Mouse (Mus musculus): ENCODE measurements around the gene Rimbp2. TPM values are rescaled to one million over a fixed set of nuclear protein-coding genes. Genes with fewer than 3 reads are reported as not detected.

Gene Rimbp2
- polyA plus RNA-seq, 1 experiment from 2014 or later = 0.05 TPM

GRCm38 (mm10) chr5:128837045-128837444, 116.2 kb downstream of the Rimbp2 start:
- no peak overlapping the region for H3K4me3 ChIP-seq
- no peaks in the 10 kb centered on the region for H3K36me3 ChIP-seq
- ATAC-seq (ENCODE audit: insufficient number of reproducible peaks, low FRiP score, low TSS enrichment, low read depth) = no peak
- no peak overlapping the region for H3K9ac ChIP-seq
- no peaks in the 10 kb centered on the region for H3K9me3 ChIP-seq
- no peak overlapping the region for H3K27ac ChIP-seq
- WGBS = 86% methylated on average over 7 of the region's 7 CpGs
- no peaks in the 10 kb centered on the region for H3K27me3 ChIP-seq
- no peak overlapping the region for H3K4me2 ChIP-seq
- H3K4me1 ChIP-seq = no peaks in the 10 kb centered on the region

- 73% methylated on average over 8 of the region's 8 CpGs for WGBS
- Histone ChIP-seq H3K27me3 (no peaks in the 10 kb centered on the region), H3K4me3 (no peak overlapping the region), H3K36me3 (no peaks in the 10 kb centered on the region), H3K27ac (no peak overlapping the region), H3K4me1 (no peaks in the 10 kb centered on the region), H3K9me3 (no peaks in the 10 kb centered on the region), H3K9ac (no peak overlapping the region), H3K4me2 (no peak overlapping the region)
- no peak for ATAC-seq (ENCODE audit: insufficient number of reproducible peaks, low FRiP score, low TSS enrichment, low read depth)
These were observed 119.2 kb downstream of the Rimbp2 start for GRCm38 (mm10) chr5:128834126-128834525.

GRCm38 (mm10) chr5:128822843-128823242, 130.4 kb downstream of the Rimbp2 start:
- H3K9ac ChIP-seq = no peak overlapping the region
- H3K36me3 ChIP-seq = no peaks in the 10 kb centered on the region
- WGBS = 83% methylated on average over 3 of the region's 3 CpGs
- H3K9me3 ChIP-seq = no peaks in the 10 kb centered on the region
- no peak overlapping the region for H3K27ac ChIP-seq
- H3K27me3 ChIP-seq = no peaks in the 10 kb centered on the region
- ATAC-seq (ENCODE audit: insufficient number of reproducible peaks, low FRiP score, low TSS enrichment, low read depth) = no peak
- no peak overlapping the region for H3K4me3 ChIP-seq
- H3K4me1 ChIP-seq = no peaks in the 10 kb centered on the region
- H3K4me2 ChIP-seq = no peak overlapping the region

- Histone ChIP-seq H3K4me3 (no peak overlapping the region), H3K4me1 (peaks cover 3% of the 10 kb centered on the region; the same call in 1 of the 2 replicates), H3K27ac (no peak overlapping the region), H3K27me3 (no peaks in the 10 kb centered on the region), H3K4me2 (no peak overlapping the region), H3K36me3 (no peaks in the 10 kb centered on the region), H3K9ac (no peak overlapping the region), H3K9me3 (no peaks in the 10 kb centered on the region)
- ATAC-seq (ENCODE audit: insufficient number of reproducible peaks, low FRiP score, low TSS enrichment, low read depth) = no peak
- WGBS = 46% methylated on average over 12 of the region's 12 CpGs
These were observed 133.5 kb downstream of the Rimbp2 start for GRCm38 (mm10) chr5:128819638-128820285.

- H3K4me3 ChIP-seq = no peak overlapping the region
- no peaks in the 10 kb centered on the region for H3K36me3 ChIP-seq
- 42% methylated on average over 8 of the region's 8 CpGs for WGBS
- no peaks in the 10 kb centered on the region for H3K9me3 ChIP-seq
- H3K27ac ChIP-seq = no peak overlapping the region
- H3K27me3 ChIP-seq = no peaks in the 10 kb centered on the region
- no peak overlapping the region for H3K9ac ChIP-seq
- ATAC-seq (ENCODE audit: insufficient number of reproducible peaks, low FRiP score, low TSS enrichment, low read depth) = no peak
- no peak overlapping the region for H3K4me2 ChIP-seq
- peaks cover 3% of the 10 kb centered on the region; the same call in 1 of the 2 replicates for H3K4me1 ChIP-seq
These were observed 137.7 kb downstream of the Rimbp2 start for GRCm38 (mm10) chr5:128815629-128816028.

GRCm38 (mm10) chr5:128815078-128815477, 138.2 kb downstream of the Rimbp2 start:
- ATAC-seq (ENCODE audit: insufficient number of reproducible peaks, low FRiP score, low TSS enrichment, low read depth) = no peak
- peaks cover 3% of the 10 kb centered on the region; the same call in 1 of the 2 replicates for H3K4me1 ChIP-seq
- no peak overlapping the region for H3K9ac ChIP-seq
- no peak overlapping the region for H3K4me2 ChIP-seq
- no peak overlapping the region for H3K27ac ChIP-seq
- WGBS = 39% methylated on average over 6 of the region's 6 CpGs
- no peaks in the 10 kb centered on the region for H3K36me3 ChIP-seq
- H3K27me3 ChIP-seq = no peaks in the 10 kb centered on the region
- no peak overlapping the region for H3K4me3 ChIP-seq
- no peaks in the 10 kb centered on the region for H3K9me3 ChIP-seq

- Histone ChIP-seq H3K36me3 (no peaks in the 10 kb centered on the region), H3K27ac (no peak overlapping the region), H3K4me1 (peaks cover 3% of the 10 kb centered on the region; the same call in 1 of the 2 replicates), H3K27me3 (no peaks in the 10 kb centered on the region), H3K9me3 (no peaks in the 10 kb centered on the region), H3K4me3 (no peak overlapping the region), H3K4me2 (no peak overlapping the region), H3K9ac (no peak overlapping the region)
- WGBS = 25% methylated on average over 11 of the region's 11 CpGs
- no peak for ATAC-seq (ENCODE audit: insufficient number of reproducible peaks, low FRiP score, low TSS enrichment, low read depth)
These were observed 140.2 kb downstream of the Rimbp2 start for GRCm38 (mm10) chr5:128813121-128813520.

GRCm38 (mm10) chr5:128811431-128811830, 141.9 kb downstream of the Rimbp2 start:
- Histone ChIP-seq H3K27me3 (no peaks in the 10 kb centered on the region), H3K4me1 (peaks cover 3% of the 10 kb centered on the region; the same call in 1 of the 2 replicates), H3K27ac (no peak overlapping the region), H3K9ac (no peak overlapping the region), H3K4me2 (no peak overlapping the region), H3K9me3 (no peaks in the 10 kb centered on the region), H3K4me3 (no peak overlapping the region), H3K36me3 (no peaks in the 10 kb centered on the region)
- ATAC-seq (ENCODE audit: insufficient number of reproducible peaks, low FRiP score, low TSS enrichment, low read depth) = no peak
- 74% methylated on average over 6 of the region's 6 CpGs for WGBS

GRCm38 (mm10) chr5:128810006-128810405, 143.3 kb downstream of the Rimbp2 start:
- Histone ChIP-seq H3K27ac (no peak overlapping the region), H3K4me3 (no peak overlapping the region), H3K9ac (no peak overlapping the region), H3K36me3 (no peaks in the 10 kb centered on the region), H3K9me3 (no peaks in the 10 kb centered on the region), H3K4me1 (peaks cover under 1% of the 10 kb centered on the region; the same call in 1 of the 2 replicates), H3K27me3 (no peaks in the 10 kb centered on the region), H3K4me2 (no peak overlapping the region)
- no peak for ATAC-seq (ENCODE audit: insufficient number of reproducible peaks, low FRiP score, low TSS enrichment, low read depth)
- WGBS = 63% methylated on average over 12 of the region's 12 CpGs

GRCm38 (mm10) chr5:128809406-128809805, 143.9 kb downstream of the Rimbp2 start:
- no peaks in the 10 kb centered on the region for H3K9me3 ChIP-seq
- no peak for ATAC-seq (ENCODE audit: insufficient number of reproducible peaks, low FRiP score, low TSS enrichment, low read depth)
- H3K27ac ChIP-seq = no peak overlapping the region
- no peaks in the 10 kb centered on the region for H3K27me3 ChIP-seq
- H3K4me2 ChIP-seq = no peak overlapping the region
- H3K9ac ChIP-seq = no peak overlapping the region
- H3K4me1 ChIP-seq = no peaks in the 10 kb centered on the region; the same call in 1 of the 2 replicates
- H3K4me3 ChIP-seq = no peak overlapping the region
- 39% methylated on average over 5 of the region's 5 CpGs for WGBS
- H3K36me3 ChIP-seq = no peaks in the 10 kb centered on the region

GRCm38 (mm10) chr5:128808547-128809182, 144.6 kb downstream of the Rimbp2 start:
- Histone ChIP-seq H3K9ac (no peak overlapping the region), H3K4me2 (no peak overlapping the region), H3K27ac (no peak overlapping the region), H3K27me3 (no peaks in the 10 kb centered on the region), H3K4me3 (no peak overlapping the region), H3K4me1 (no peaks in the 10 kb centered on the region; the same call in 1 of the 2 replicates), H3K36me3 (no peaks in the 10 kb centered on the region), H3K9me3 (no peaks in the 10 kb centered on the region)
- 56% methylated on average over 9 of the region's 9 CpGs for WGBS
- ATAC-seq (ENCODE audit: insufficient number of reproducible peaks, low FRiP score, low TSS enrichment, low read depth) = no peak

- Histone ChIP-seq H3K27me3 (no peaks in the 10 kb centered on the region), H3K36me3 (no peaks in the 10 kb centered on the region), H3K4me1 (no peaks in the 10 kb centered on the region), H3K27ac (no peak overlapping the region), H3K4me3 (no peak overlapping the region), H3K9ac (no peak overlapping the region), H3K4me2 (no peak overlapping the region), H3K9me3 (no peaks in the 10 kb centered on the region)
- 72% methylated on average over 9 of the region's 9 CpGs for WGBS
- ATAC-seq (ENCODE audit: insufficient number of reproducible peaks, low FRiP score, low TSS enrichment, low read depth) = no peak
These were observed 145.9 kb downstream of the Rimbp2 start for GRCm38 (mm10) chr5:128807408-128807807.

Measured in limb, embryonic 15.5 days (tissue).